Mouse (Mus musculus) left cerebral cortex, postnatal 10 days (tissue): ENCODE results near the gene 1700030J22Rik. TPM values are rescaled to one million over a fixed set of nuclear protein-coding genes. Genes with fewer than 3 reads are reported as not detected.

Experiments used
- DNase-seq, 2 experiments: peaks; one replicate each; pipeline ENCODE4 v3.0.0; 2021 to 2022; ENCODE audit warnings: low spot score in 2 of 2, mixed read lengths in 1 of 2; ENCODE audit errors: extremely low spot score in 1 of 2
- intact Hi-C: fragments of 180-260 bp; cut with DNase I; formaldehyde crosslinking; loops from one replicate; pipeline ENCODE4 v1.15.1; 2025
- total RNA-seq, 2 experiments: library from RNA; stranded (reverse); gene quantifications; 2 replicates each; pipeline ENCODE4 v1.2.3; 2021

The 1700030J22Rik gene
- 10 to 100 TPM; 11.3 to 12.5 TPM for total RNA-seq

DNA sequence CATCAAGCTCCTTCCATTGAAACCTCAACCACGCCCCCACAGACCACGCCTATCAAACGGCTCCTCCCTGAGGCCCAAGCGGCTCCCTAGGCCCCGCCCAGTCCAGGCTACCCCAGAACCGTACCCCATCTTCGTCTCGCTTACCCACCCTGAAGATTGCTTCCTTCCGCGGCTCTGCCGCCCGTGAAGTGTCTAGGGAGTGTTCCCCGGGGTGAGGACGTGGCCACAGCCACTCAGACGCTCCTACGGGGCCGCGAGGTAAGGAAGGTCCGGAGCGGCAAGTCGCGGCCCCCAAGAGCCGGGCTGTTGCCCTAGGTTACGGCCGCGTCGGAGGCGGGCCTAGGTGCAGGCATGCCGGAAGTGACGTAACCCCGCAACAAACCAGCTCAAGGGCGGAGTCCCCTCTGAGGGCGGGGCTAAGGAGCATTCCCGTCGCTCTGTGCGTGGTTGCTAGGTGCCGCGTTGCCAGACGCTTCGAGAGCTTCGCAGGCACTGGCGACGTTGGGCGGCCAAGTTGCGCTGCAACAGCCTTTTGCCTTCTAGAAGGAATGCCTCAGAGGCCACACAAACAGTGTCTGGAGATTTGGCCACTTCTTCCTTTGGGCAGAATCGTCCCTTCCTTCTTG is at the start of gene 1700030J22Rik:
Gene 1700030J22Rik, minus strand, starts transcription at position 329 of the 626 bp plus-strand sequence.
- peak; percentile 97 to 99 for DNase-seq
- intact Hi-C loops, result loop anchor here (5.0 kb wide), 1 partner anchor 36 kb away; the partner anchor contains the start of gene Atmin

DNA sequence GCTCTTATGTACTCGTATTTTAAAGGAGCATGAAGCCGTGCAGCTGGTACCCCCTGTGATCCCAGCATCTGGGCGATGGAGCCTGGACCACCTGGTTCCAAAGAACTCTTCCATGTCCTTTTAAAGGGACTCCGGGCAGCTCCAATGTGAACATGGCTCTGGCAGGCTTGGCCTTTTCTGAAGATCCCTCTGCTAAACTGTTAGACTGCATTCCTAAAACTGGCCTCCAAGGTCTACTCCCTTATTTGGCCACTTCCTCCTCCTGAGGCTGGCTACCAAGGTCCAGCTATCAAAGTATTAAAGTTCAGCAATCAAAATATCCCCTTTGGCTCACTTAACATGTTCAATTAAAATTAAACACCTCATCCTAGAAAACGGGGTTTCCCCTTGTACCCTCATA is 48.8 kb upstream of the 1700030J22Rik start:
- DNase-seq, result no peak
- intact Hi-C loops, result no loop called here

DNA sequence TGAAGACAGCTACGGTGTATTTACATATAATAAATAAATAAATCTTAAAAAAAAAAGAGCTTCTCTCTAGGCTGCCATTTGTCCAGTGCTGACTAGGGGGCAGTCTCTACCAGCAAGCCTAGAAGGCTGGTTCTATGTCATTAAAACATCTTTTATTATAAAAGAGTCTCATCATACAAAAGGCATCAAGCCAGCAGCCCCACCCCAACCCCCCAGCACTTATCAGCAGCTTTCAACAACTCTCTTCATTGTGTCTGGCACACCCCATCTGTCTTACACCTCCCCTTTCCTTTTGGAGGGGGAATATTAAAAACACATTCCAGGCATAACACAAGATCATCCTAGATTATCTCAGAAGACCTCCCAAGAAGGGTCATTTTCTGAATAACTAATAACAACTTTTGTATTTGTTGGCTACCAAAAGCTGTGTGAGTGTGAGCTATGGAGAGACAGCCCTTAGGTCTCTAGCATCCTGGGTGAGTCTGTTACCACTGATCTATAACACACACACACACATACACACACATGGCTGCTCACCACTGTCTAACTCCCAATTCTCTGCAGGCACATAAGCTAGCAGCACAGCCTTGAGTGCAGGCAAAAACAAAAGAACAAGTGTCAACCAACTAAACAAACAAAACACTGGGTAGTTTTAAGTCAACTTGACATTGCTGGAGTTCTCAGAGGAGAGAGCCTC is 43.7 kb upstream of the 1700030J22Rik start:
- intact Hi-C loops, result no loop called here
- no peak for DNase-seq

DNA sequence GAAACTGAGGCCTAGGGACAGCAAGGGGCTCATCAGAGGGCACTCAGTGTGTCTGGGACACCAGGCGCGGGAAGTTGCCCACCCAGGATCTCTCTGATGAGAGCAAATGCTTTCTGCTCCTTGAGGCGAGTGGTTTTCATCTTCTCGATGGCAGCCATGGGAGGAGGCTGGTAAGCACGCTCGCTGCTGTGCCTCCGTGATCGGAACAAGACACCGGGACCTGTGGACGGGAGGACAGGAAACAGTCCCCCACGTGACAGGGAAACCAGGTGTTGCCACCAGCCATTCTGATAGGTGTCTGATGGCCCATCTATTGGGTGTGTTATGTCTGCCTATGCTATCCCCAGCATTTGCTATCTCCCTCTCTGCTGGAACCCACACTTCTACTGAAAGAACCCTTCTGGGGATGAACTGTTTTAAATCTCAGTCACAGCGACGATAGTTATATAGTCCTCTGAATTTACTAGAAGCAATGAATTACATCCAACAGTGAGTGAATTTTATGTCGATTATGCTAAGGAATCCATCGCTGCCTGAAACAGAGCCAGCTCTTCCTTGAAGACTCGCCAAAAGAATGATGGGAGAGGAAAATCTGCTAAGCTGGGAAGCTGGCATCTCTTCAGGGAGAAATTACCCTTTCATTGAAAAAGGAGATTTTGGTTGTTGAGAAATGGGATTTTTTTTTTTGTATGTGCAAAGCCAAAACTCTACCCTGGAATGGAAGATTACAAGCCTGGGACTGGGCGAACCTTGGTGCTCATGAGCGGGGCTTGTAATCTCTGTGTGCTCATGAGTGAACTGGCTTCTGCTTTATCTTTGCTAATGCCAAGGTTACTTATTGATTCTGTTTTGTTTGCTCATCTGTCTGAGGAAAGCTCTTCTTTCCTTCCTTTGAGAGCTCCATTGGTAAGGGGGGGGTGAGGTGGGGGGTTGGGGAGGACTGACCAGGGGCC is 40.8 kb upstream of the 1700030J22Rik start:
- peak in 1 of 2 experiments; percentile 76 for DNase-seq
- intact Hi-C loops, result no loop called here

DNA sequence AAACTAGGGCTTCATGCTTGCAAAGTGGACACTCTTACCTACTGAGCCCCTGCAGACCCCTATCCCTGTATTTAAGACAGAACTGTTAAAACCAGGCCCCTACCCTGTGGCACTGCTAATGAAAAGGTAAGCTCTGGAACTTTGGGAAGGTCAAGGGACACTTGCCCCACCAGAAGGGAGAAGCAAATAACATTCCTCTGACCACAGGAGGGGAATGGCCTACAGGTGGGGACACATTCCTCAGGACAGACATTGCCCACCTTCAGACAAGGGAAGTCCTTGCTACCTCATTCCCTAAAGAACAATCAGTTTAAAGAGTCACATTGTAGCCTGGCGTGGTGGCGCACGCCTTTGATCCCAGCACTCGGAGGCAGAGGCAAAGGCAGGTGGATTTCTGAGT is 39.1 kb upstream of the 1700030J22Rik start:
- no peak for DNase-seq
- intact Hi-C loops, result no loop called here

DNA sequence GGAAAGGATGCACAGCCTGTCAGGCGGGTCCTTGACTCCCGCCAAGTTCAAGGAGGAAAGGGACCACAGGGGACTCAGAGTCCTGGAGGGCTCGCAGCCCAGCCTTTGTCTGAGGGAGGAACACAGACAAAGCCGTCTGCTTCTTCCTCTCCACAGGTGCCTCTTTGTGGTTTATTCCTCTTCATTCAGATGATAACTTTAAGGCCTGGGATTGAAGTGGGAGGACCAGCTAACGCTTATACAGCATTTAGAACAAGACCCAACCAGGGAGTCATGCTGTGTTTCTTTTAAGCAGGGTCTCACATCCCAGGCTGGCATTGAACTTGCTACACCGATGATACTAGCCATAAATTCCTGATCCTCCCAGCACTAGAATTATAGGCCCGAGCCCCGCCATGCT is 38.2 kb upstream of the 1700030J22Rik start:
- intact Hi-C loops, result no loop called here
- DNase-seq, result no peak

DNA sequence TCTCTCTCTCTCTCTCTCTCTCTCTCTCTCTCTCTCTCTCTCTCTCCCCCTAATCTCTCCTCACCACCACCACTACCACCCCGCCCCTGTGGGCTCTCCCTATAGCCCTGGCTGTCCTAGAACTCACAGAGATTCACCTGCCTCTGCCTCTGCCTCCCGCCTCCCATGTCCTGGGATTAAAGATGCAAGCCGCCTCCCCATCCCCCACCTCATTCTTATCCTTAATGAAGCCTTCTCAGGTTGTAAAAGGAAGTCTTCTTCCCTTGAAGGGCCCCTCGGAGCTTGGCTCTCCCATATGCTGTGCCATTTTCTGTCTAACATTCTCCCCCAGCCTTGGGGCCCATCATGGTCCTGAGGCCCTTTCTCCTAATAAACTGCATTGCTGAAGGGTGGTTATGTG is 36.9 kb upstream of the 1700030J22Rik start:
- no peak for DNase-seq
- intact Hi-C loops, result no loop called here

DNA sequence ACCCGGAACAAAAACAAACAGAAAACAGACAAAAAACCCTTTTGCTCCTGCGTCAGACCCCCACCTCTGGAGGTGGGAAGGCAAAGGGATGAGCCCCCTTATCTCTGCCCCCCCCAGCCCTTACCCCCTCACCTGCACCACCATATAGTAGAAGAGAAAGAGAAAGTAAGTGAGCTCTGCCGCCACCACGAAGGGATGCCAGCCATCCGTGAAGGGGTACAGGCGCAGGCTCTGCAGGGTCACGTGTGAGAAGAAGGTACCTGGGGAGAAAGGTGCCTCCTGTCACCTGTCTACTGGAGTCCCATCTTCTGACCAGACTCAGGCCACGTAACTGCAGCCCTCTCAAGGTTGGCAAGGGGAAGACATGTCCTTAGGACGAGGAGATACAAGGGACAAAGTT is 32.6 kb upstream of the 1700030J22Rik start:
- DNase-seq, result no peak
- intact Hi-C loops, result no loop called here

DNA sequence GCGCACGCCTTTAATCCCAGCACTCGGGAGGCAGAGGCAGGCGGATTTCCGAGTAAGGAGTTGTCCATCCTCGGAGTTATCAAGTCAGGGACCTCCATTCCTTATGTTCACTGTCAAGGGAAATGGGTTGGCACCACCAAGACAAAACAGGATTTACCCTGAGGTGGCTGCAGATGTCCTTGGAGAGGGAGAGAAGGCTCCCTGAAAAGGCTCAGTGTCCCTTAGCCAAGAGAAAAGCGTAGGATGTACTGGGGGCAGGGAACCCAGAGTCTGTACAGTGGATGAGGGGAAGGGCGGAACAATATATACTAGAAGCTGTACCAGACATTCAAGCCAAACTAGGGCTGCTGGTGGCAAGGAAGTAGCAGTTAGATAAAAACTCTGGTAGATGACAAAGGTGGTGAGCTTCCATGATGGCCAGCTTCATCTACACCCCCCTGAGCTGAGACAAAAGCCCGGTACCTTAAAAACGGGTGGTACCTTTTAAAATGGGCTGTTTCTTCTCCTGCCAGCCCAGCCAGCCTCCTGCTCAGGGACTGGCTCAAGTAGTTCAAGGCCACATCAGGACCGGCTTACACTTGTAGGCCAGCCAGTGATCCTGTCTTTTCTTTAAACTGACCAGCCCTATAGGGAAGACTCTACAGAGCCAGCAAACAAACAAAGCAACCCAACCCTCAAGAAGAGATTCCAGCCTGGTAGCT is 15.4 kb upstream of the 1700030J22Rik start:
- intact Hi-C loops, result loop anchor here (10.0 kb wide), 1 partner anchor 481 kb away; no protein-coding TSS in a partner anchor

DNA sequence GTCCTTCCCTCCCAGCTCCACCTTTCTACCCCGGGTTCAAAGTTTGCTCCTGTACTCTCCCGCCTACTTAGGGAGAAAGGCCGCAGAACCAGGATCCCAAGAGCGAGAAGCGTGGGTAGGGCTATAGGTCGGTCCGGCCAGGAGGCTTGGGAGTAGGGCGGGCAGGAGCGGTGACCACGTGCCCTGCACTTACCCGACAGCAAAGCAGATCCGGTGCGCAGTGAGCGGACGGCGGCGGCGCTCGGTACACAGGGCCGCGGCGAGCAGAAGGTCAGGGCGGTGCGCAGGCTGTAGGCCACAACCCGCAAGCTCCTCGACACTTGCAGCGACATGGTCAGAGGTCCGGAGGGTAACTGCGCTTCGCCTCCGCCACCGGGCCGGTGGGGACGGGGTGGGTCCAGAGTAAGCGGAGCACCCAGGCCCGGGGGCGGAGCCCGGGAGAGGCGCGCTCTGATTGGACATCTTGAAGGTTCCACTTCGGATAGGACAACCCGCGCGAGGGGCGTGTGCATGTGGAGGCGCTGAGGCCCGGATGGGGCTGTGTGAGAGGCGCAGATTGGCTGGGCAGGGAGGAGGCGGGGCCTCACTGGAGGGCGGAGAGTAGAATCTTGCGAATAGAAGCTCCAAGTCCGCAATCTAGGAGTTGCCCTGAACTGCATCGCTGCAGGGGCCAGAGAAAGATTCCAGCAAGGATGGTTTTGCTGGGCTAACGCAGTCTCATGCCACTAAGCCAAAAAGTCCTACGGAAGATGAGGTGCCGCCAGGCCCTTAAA is 14.5 kb upstream of the 1700030J22Rik start, which contains the start of gene Gcsh:
Gene Gcsh, minus strand, starts transcription at position 443 of the 773 bp plus-strand sequence.
- intact Hi-C loops, result loop anchor here (10.0 kb wide), 1 partner anchor 482 kb away; no protein-coding TSS in a partner anchor
- DNase-seq, result peak; percentile 97 to 100

More for the DNA sequence above, 15.4 kb upstream of the 1700030J22Rik start:
- DNase-seq, result no peak

DNA sequence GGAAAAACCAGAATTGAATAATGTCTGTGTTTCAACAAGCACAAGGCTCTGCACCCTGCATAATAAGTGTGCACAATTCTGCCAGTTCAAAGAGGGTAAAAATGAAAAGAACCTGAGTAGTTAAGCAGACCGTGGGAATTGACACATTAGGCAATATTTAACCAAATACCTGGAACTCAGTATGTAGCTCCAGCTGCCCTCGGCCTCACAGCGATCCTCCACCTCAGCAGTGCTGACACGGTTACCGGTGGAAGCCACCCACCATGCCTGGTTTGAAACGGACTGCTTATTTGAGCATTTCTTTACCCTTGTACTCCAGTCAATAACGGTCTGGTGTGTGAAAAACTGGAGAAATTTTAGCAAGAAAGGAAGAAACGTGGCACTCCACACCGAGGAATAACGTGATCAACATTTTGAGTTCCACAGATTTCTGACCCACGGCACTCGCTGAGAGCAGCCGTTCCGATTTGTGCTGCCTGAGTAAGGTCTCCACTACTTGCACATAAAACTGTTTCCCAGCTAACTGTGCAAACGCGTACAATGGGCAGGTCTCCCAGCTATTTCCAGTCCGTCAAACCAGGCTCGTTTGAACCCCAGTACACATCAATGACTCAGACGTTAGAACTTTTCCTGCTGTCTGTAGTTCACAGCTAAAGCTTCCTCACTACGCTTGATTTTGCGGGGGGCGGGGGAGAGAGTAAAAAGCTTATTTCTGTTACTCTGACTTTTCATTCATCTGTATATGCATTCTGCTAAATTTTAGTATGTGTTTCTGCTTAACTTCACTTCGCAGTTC is 13.6 kb upstream of the 1700030J22Rik start:
- DNase-seq, result no peak
- intact Hi-C loops, result loop anchor here (10.0 kb wide), 1 partner anchor 482 kb away; no protein-coding TSS in a partner anchor

DNA sequence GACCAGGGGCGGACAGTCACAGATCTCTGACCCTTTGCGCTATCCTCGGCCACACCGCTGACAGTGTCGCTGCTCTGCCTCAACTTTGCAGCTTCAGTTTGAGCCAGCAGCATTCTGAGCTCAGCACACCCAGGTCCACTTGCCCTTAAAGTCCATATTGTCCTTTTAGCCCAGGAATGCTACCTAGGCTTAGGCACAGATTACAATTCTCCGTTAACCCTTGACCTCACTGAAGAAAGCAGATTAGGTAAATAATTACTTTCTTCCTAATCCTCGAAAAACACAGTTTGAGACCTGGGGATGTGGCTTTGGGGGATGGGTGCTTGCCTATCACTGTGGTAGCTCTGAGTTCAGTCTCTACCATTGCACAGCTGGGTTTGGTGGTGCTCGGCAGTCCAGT is 12.5 kb upstream of the 1700030J22Rik start:
- intact Hi-C loops, result loop anchor here (10.0 kb wide), 1 partner anchor 484 kb away; no protein-coding TSS in a partner anchor
- no peak for DNase-seq

DNA sequence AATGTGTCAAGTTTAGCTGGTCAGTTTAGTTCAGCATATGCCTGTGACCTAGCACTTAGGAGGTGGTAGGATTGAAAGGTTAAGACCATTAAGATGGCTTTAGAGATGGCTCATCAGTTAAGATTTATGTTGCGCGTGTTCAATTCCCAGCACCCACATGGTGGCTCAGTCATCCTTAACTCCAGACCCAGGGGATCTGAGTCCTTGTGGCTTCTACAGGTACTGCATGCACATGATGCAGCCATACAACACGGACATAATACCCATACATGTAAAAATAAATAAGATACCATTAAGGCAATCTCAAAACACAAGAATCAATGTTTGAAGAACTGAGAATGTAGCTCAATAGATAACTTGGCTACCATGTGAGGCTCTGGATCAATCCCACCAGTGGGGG is 11.1 kb upstream of the 1700030J22Rik start:
- intact Hi-C loops, result loop anchor here (10.0 kb wide), 1 partner anchor 485 kb away; no protein-coding TSS in a partner anchor
- DNase-seq, result no peak

DNA sequence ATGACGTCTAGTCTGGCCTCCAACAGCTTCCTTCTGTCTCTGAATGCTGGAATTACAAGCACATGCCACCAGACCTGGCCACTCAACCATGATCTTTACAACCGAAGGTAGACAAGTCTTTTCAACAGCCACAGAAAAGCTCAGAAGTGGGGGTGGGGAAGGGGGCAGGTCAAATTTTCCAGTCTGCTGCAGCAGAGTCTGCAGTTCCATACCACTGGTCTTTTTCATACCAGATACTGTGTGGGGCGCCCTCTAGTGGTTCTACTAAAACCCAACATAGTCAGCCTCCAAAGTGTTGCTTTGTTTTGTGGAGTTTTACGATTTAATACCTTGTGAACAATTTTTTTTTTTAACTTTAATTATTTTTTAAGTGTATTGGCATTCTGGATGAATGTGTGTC is 1.4 kb upstream of the 1700030J22Rik start:
- intact Hi-C loops, result no loop called here
- DNase-seq, result peak; percentile 55 to 63

DNA sequence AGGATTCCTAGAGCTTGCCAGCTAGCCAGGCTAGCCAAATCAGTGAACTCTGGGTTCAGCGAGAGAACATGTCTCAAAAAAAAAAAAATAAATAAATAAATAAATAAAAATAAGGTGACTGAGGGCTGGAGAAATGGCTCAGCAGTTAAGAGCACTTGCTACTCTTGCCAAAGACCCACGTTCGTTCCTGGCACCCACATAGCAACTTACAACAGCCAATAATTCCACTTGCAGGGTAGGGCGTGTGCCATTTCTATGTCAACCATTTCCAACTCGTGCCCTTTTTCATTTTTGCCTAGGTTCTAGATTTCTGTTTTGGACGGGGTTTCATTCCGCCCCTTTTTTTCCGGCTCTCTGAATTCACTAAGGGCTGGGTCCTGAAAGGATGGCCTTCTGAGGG is 707 bp downstream of the 1700030J22Rik start:
- intact Hi-C loops, result loop anchor here (5.0 kb wide), 1 partner anchor 36 kb away; the partner anchor contains the start of gene Atmin
- DNase-seq, result no peak

DNA sequence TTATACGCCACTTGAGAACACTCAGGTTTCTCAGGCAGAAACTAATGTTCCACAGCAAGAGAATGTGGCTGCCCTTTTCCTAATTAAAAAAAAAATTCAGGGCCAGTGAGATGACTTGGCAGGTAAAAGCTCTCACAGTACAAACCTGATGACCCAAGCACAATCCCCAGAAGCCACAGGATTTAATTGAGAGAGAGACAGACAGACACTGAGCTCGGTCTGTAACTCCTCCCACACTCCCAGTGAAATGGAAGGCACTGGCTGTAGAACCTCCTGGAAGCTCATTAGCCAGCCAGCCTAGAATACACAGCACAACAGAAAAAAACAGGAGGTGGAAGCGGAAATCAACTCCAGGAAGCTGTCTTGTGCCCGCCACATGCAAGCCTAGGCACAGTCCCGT is 3.2 kb downstream of the 1700030J22Rik start:
- intact Hi-C loops, result loop anchor here (5.0 kb wide), 1 partner anchor 33 kb away; the partner anchor contains the start of gene Atmin

DNA sequence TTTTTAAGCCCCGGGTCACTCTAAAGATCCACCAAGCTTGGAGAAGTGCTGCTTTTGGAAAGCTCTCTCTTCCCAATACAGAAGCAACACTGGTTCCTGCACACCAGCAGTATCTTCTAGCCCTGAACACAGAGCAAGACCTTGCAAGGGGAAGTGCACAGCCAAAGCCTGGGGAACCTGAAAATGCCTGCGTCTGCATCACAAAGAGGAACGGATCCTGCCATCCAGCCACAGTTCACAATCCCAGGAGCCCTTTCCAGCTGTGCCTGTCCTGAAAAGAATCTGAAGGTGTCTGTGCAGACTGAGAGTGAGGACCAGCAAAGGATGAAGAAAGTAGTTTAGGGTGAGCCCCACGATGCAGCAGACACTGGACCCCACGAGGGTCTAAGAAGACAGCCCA is 3.7 kb downstream of the 1700030J22Rik start:
- DNase-seq, result no peak
- intact Hi-C loops, result loop anchor here (5.0 kb wide), 1 partner anchor 33 kb away; the partner anchor contains the start of gene Atmin

More for the DNA sequence above, 3.2 kb downstream of the 1700030J22Rik start:
- DNase-seq, result no peak
